Mouse (Mus musculus) lung, embryonic 14.5 days (tissue): ENCODE measurements around the gene Brk1. TPM values are rescaled to one million over a fixed set of nuclear protein-coding genes. Genes with fewer than 3 reads are reported as not detected.

Experiments
- ATAC-seq: fragments of 200-750 bp; cut with Nextera tagmentation; 2 replicates; pipeline ENCODE4 v1.8.0; 2017; ENCODE audit warnings: mild to moderate bottlenecking, moderate TSS enrichment, moderate library complexity; ENCODE audit not compliant: insufficient read depth
- DNase-seq: peaks from one replicate; pipeline ENCODE4 v3.0.0-alpha.2; 2015
- H3K27ac ChIP-seq: fragments of 300-500 bp; sonication (generic); 2 replicates; pipeline ENCODE4 v1.5.1; 2014; ENCODE audit warnings: low read depth, mild to moderate bottlenecking, moderate library complexity
- H3K27me3 ChIP-seq: fragments of 300-500 bp; sonication (generic); 2 replicates; pipeline ENCODE4 v1.6.1; 2014; ENCODE audit warnings: low read length, control low read depth; ENCODE audit not compliant: insufficient read depth
- H3K36me3 ChIP-seq: fragments of 300-500 bp; sonication (generic); 2 replicates; pipeline ENCODE4 v1.6.1; 2014; ENCODE audit warnings: control low read depth; ENCODE audit not compliant: insufficient read depth
- H3K4me1 ChIP-seq: fragments of 300-500 bp; sonication (generic); 2 replicates; pipeline ENCODE4 v1.6.1; 2014; ENCODE audit warnings: antibody characterized with exemption, control low read depth; ENCODE audit not compliant: insufficient read depth
- H3K4me2 ChIP-seq: fragments of 300-500 bp; sonication (generic); 2 replicates; pipeline ENCODE4 v1.6.1; 2014; ENCODE audit warnings: mild to moderate bottlenecking
- H3K4me3 ChIP-seq: fragments of 300-500 bp; sonication (generic); 2 replicates; pipeline ENCODE4 v1.5.1; 2014; ENCODE audit warnings: low read depth, low read length
- H3K9ac ChIP-seq: fragments of 300-500 bp; sonication (generic); 2 replicates; pipeline ENCODE4 v1.6.1; 2014
- H3K9me3 ChIP-seq: fragments of 300-500 bp; sonication (generic); 2 replicates; pipeline ENCODE4 v1.6.1; 2016; ENCODE audit warnings: low read depth, low read length, control low read depth
- CTCF ChIP-seq: IDR thresholded peaks from 2 replicates; pipeline ENCODE4 v1.5.1; 2016; ENCODE audit warnings: antibody characterized with exemption, low read depth
- WGBS: fragments of 180-500 bp; shearing (Covaris S2); extraction: QIAGEN DNeasy Blood & Tissue Kit; methylation state at CpG from one replicate; pipeline ENCODE4 v1.1.7; 2014; 5-methylcytosine and 5-hydroxymethylcytosine counted together
- polyA plus RNA-seq: library from polyadenylated mRNA; unstranded; fragments of >200 nt; fragmentation: Nextera tagmentation; extraction: Ambion mirVana; gene quantifications from 2 replicates; pipeline ENCODE4 v1.2.1, GENCODE M21; 2014

The Brk1 gene
- polyA plus RNA-seq, 1 experiment from 2014 or later: 227 TPM

- peak; percentile 71 for DNase-seq
- H3K4me1 ChIP-seq: no peaks in the 10 kb centered on the region
These were observed 17.9 kb upstream of the Brk1 start for GRCm38 (mm10) chr6:113586466-113587183.

GRCm38 (mm10) chr6:113592637-113593036 lies 11.9 kb upstream of the Brk1 start:
- DNase-seq (no peak), ATAC-seq (no peak)
- no peaks in the 10 kb centered on the region for H3K4me1 ChIP-seq
- no peak overlapping the region for H3K4me2 ChIP-seq
- H3K36me3 ChIP-seq: peaks cover 10% of the 10 kb centered on the region; the same call in 1 of the 2 replicates
- H3K9ac ChIP-seq: no peak overlapping the region
- no peaks in the 10 kb centered on the region for H3K27me3 ChIP-seq
- TF ChIP-seq CTCF: no peak
- no peaks in the 10 kb centered on the region for H3K9me3 ChIP-seq
- no peak overlapping the region for H3K27ac ChIP-seq
- WGBS: 91% methylated on average over 2 of the region's 2 CpGs
- no peak overlapping the region for H3K4me3 ChIP-seq

More at GRCm38 (mm10) chr6:113586466-113587183, 17.9 kb upstream of the Brk1 start:
- Histone ChIP-seq H3K27ac (no peak overlapping the region), H3K4me2 (no peak overlapping the region), H3K27me3 (no peaks in the 10 kb centered on the region), H3K9me3 (no peaks in the 10 kb centered on the region), H3K4me3 (no peak overlapping the region), H3K36me3 (peaks cover 13% of the 10 kb centered on the region; the same call in 1 of the 2 replicates), H3K9ac (no peak overlapping the region)
- ATAC-seq: peak; percentile 73
- TF ChIP-seq CTCF: no peak
- WGBS: 49% methylated on average over 5 of the region's 5 CpGs

- Histone ChIP-seq H3K4me2 (no peak overlapping the region), H3K9ac (no peak overlapping the region), H3K4me3 (no peak overlapping the region), H3K27ac (no peak overlapping the region), H3K36me3 (0 out of 2 replicates have a peak, but pooled peaks cover 4% of the 10 kb centered on the region), H3K27me3 (no peaks in the 10 kb centered on the region), H3K4me1 (no peaks in the 10 kb centered on the region), H3K9me3 (no peaks in the 10 kb centered on the region)
- 90% methylated on average over 4 of the region's 4 CpGs for WGBS
- no peak for ATAC-seq
- no peak for TF ChIP-seq CTCF
- no peak for DNase-seq
These were observed 6.6 kb upstream of the Brk1 start for GRCm38 (mm10) chr6:113597945-113598344.

GRCm38 (mm10) chr6:113599833-113600232 lies 4.7 kb upstream of the Brk1 start:
- 0 out of 2 replicates have a peak, but pooled peaks cover 4% of the 10 kb centered on the region for H3K36me3 ChIP-seq
- no peak overlapping the region for H3K4me2 ChIP-seq
- H3K9me3 ChIP-seq: no peaks in the 10 kb centered on the region
- 64% methylated on average over 5 of the region's 5 CpGs for WGBS
- no peaks in the 10 kb centered on the region for H3K4me1 ChIP-seq
- H3K27me3 ChIP-seq: no peaks in the 10 kb centered on the region
- ATAC-seq: no peak
- H3K9ac ChIP-seq: no peak overlapping the region
- DNase-seq: no peak
- no peak for TF ChIP-seq CTCF
- H3K4me3 ChIP-seq: no peak overlapping the region
- H3K27ac ChIP-seq: no peak overlapping the region

GRCm38 (mm10) chr6:113600543-113601139 lies 3.9 kb upstream of the Brk1 start, which contains the start of gene Fancd2os:
TSS of gene Fancd2os (minus strand) at chr6:113600715.
- Histone ChIP-seq H3K9me3 (no peaks in the 10 kb centered on the region), H3K4me1 (no peaks in the 10 kb centered on the region), H3K4me3 (no peak within 1 kb of the TSS), H3K36me3 (0 out of 2 replicates have a peak, but pooled peaks cover 4% of the 10 kb centered on the region), H3K27me3 (no peaks in the 10 kb centered on the region), H3K27ac (no peak within 1 kb of the TSS), H3K9ac (no peak within 1 kb of the TSS), H3K4me2 (no peak within 1 kb of the TSS)
- ATAC-seq (no peak), DNase-seq (no peak)
- 48% methylated on average over 23 of the region's 23 CpGs for WGBS
- no peak for TF ChIP-seq CTCF

GRCm38 (mm10) chr6:113602821-113603220 lies 1.8 kb upstream of the Brk1 start:
- H3K9me3 ChIP-seq: no peaks in the 10 kb centered on the region
- H3K4me3 ChIP-seq: no peak overlapping the region
- no peak overlapping the region for H3K27ac ChIP-seq
- no peaks in the 10 kb centered on the region for H3K27me3 ChIP-seq
- H3K4me1 ChIP-seq: no peaks in the 10 kb centered on the region; the same call in 1 of the 2 replicates
- no peak overlapping the region for H3K4me2 ChIP-seq
- TF ChIP-seq CTCF: no peak
- DNase-seq: no peak
- H3K9ac ChIP-seq: no peak overlapping the region
- peaks cover 8% of the 10 kb centered on the region; the same call in 1 of the 2 replicates for H3K36me3 ChIP-seq
- 84% methylated on average over 6 of the region's 6 CpGs for WGBS
- no peak for ATAC-seq

GRCm38 (mm10) chr6:113603993-113604392 lies 579 bp upstream of the Brk1 start:
- Histone ChIP-seq H3K36me3 (peaks cover 4% of the 10 kb centered on the region; the same call in 1 of the 2 replicates), H3K27me3 (no peaks in the 10 kb centered on the region), H3K4me2 (peak overlapping the region; percentile 91), H3K9ac (peak overlapping the region; percentile 91), H3K9me3 (no peaks in the 10 kb centered on the region), H3K4me1 (no peaks in the 10 kb centered on the region; the same call in 1 of the 2 replicates), H3K27ac (peak overlapping the region; percentile 87; the same call in 1 of the 2 replicates), H3K4me3 (peak overlapping the region; percentile 94)
- DNase-seq (peak; percentile 33), ATAC-seq (no peak; the same call in 1 of the 2 replicates)
- 49% methylated on average over 12 of the region's 12 CpGs for WGBS
- TF ChIP-seq CTCF: no peak
